Mouse (Mus musculus): Measurements from ENCODE around the gene Arhgap20. TPM values are rescaled to one million over a fixed set of nuclear protein-coding genes. Genes with fewer than 3 reads are reported as not detected.

The Arhgap20 gene
- polyA plus RNA-seq, 1 experiment from 2014 or later, result 5.6 TPM

DNA sequence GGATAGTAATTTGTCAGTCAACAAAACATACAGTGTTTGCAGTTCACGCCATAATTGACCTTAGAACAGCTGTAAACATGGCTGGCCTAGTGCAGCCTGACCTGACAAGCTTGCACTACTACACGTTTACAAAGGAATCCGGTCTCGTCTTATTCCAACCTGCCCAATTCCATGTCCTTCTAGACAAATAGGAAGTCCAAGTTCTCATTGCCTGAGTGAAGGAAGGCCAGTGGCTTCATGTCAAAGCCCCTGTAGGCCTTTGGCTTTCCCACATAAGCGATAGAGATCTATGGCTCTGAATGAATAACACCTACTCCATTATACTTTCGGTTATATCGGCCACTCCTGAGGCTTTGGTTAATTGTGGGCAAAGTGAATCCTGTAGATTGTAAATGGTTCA is 16.0 kb downstream of the Arhgap20 start:
- ATAC-seq (replicated peaks; ENCODE audit: low FRiP score) (no peak), DNase-seq (ENCODE audit: low spot score) (no peak)
- WGBS, result 90% methylated on average over 7 of the region's 7 CpGs

DNA sequence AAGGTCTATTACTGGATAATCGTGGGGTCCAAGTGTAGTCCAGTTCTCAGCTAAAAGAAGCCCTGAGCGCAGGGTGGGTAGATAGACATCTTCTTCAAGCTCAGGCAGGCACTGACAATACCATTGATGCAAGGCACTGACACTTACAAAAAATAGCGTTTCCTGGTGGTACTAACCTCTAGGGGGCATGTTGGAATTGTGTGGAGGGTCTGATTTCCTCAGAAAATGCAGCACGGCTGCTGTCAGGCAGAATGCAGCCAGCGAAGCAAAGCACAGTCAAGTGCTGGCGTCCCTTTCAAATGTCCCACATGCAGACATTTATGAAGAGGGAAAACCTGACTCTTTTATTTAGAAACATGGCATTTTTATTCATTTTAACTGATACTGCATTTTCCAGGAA is 22.2 kb downstream of the Arhgap20 start:
- Histone ChIP-seq H3K36me3 (ENCODE audit: control insufficient read depth, insufficient read depth, low read length) (no peaks in the 10 kb centered on the region), H3K4me2 (ENCODE audit: low read depth, low read length, severe bottlenecking) (no peak overlapping the region), H3K9ac (ENCODE audit: low read length) (no peak overlapping the region), H3K27ac (ENCODE audit: low read depth, low read length) (no peak overlapping the region), H3K4me3 (ENCODE audit: low read depth, low read length) (no peak overlapping the region), H3K27me3 (ENCODE audit: control insufficient read depth, insufficient read depth, low read length) (no peaks in the 10 kb centered on the region), H3K4me1 (replicated peaks; ENCODE audit: control insufficient read depth, insufficient read depth, low read length) (no peaks in the 10 kb centered on the region), H3K9me3 (ENCODE audit: control insufficient read depth, low read length) (no peaks in the 10 kb centered on the region)
- WGBS, result 41% methylated on average over 6 of the region's 6 CpGs
- DNase-seq (ENCODE audit: low spot score), result no peak
- no peak for ATAC-seq (replicated peaks; ENCODE audit: low FRiP score)

More for the DNA sequence above, 16.0 kb downstream of the Arhgap20 start:
- no peak overlapping the region for H3K4me3 ChIP-seq (ENCODE audit: low read depth, low read length)
- no peak overlapping the region for H3K4me2 ChIP-seq (ENCODE audit: low read depth, low read length, severe bottlenecking)
- no peaks in the 10 kb centered on the region for H3K9me3 ChIP-seq (ENCODE audit: control insufficient read depth, low read length)
- no peaks in the 10 kb centered on the region for H3K4me1 ChIP-seq (replicated peaks; ENCODE audit: control insufficient read depth, insufficient read depth, low read length)
- no peaks in the 10 kb centered on the region for H3K36me3 ChIP-seq (ENCODE audit: control insufficient read depth, insufficient read depth, low read length)
- H3K27ac ChIP-seq (ENCODE audit: low read depth, low read length), result no peak overlapping the region
- no peaks in the 10 kb centered on the region for H3K27me3 ChIP-seq (ENCODE audit: control insufficient read depth, insufficient read depth, low read length)
- no peak overlapping the region for H3K9ac ChIP-seq (ENCODE audit: low read length)

DNA sequence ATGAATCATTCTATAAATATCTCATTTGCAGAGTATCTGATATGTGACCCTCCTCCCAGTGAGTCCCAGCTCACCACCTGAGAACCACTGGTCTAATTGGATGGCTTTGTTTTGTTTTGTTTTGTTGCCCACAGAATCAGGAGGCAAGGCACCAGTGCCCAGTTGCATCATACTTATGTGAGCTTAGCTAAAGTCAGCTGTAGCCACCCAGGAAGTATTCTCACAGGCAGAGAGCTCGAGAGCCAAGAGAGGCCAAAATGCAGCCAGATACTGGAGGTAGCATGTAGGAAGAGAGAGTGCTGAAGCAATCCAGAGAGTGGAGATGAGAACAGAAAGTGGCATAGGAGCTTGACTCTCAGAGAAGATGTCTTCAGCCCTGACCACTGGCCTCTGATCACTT is 23.3 kb downstream of the Arhgap20 start:
- ATAC-seq (replicated peaks; ENCODE audit: low FRiP score), result no peak
- H3K4me1 ChIP-seq (replicated peaks; ENCODE audit: control insufficient read depth, insufficient read depth, low read length), result no peaks in the 10 kb centered on the region
- WGBS, result 87% methylated on average over 1 of the region's 1 CpGs

DNA sequence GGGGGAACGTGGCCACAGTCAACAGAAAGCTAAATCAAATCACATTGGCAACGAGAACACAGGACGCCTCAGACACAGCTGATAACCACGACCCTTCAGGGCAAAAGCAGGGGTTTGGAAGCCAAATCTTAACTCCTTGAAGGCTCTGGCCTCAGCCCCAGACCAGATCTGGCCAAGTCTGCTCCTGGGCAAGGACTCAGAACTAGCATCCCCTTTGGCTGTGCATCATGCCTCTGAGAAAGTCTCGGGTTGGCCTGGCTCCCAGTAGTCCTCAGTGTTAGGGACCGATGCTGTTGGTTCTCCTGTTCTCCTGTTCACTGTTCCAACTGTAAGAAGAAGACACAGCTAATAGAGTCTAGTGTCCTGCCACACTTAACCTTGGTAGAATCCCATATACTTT is 30.1 kb downstream of the Arhgap20 start:
- Histone ChIP-seq H3K4me2 (ENCODE audit: low read depth, low read length, severe bottlenecking) (no peak overlapping the region), H3K9me3 (ENCODE audit: control insufficient read depth, low read length) (no peaks in the 10 kb centered on the region), H3K27ac (ENCODE audit: low read depth, low read length) (no peak overlapping the region), H3K9ac (ENCODE audit: low read length) (no peak overlapping the region), H3K4me3 (ENCODE audit: low read depth, low read length) (no peak overlapping the region), H3K4me1 (replicated peaks; ENCODE audit: control insufficient read depth, insufficient read depth, low read length) (no peaks in the 10 kb centered on the region), H3K27me3 (ENCODE audit: control insufficient read depth, insufficient read depth, low read length) (no peaks in the 10 kb centered on the region), H3K36me3 (ENCODE audit: control insufficient read depth, insufficient read depth, low read length) (no peaks in the 10 kb centered on the region)
- ATAC-seq (replicated peaks; ENCODE audit: low FRiP score), result no peak
- no peak for DNase-seq (ENCODE audit: low spot score)
- 76% methylated on average over 6 of the region's 6 CpGs for WGBS

More for the DNA sequence above, 23.3 kb downstream of the Arhgap20 start:
- Histone ChIP-seq H3K27ac (ENCODE audit: low read depth, low read length) (no peak overlapping the region), H3K27me3 (ENCODE audit: control insufficient read depth, insufficient read depth, low read length) (no peaks in the 10 kb centered on the region), H3K9me3 (ENCODE audit: control insufficient read depth, low read length) (no peaks in the 10 kb centered on the region), H3K4me3 (ENCODE audit: low read depth, low read length) (no peak overlapping the region), H3K36me3 (ENCODE audit: control insufficient read depth, insufficient read depth, low read length) (no peaks in the 10 kb centered on the region), H3K9ac (ENCODE audit: low read length) (no peak overlapping the region), H3K4me2 (ENCODE audit: low read depth, low read length, severe bottlenecking) (no peak overlapping the region)
- no peak for DNase-seq (ENCODE audit: low spot score)

DNA sequence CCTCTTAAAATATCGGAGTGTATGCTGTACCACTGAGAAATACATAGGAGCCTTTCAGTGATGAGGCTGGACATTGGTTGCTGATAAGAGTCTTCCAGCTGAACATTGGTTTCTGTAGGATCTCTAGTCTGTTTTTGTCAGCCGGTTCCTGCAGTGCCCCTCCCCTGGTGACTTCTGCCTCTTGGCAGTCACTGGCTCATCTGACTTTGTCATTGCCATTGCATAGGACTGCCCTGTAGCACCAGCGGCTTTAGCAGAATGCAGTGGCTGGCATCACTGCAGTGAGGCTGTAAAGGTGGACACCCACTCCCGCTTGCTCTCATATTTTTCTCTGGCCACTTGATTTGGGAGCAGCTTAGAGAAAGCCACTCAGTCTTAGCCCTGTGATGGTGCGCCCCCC is 33.1 kb downstream of the Arhgap20 start:
- Histone ChIP-seq H3K4me2 (ENCODE audit: low read depth, low read length, severe bottlenecking) (no peak overlapping the region), H3K36me3 (ENCODE audit: control insufficient read depth, insufficient read depth, low read length) (no peaks in the 10 kb centered on the region), H3K4me3 (ENCODE audit: low read depth, low read length) (no peak overlapping the region), H3K9me3 (ENCODE audit: control insufficient read depth, low read length) (no peaks in the 10 kb centered on the region), H3K27ac (ENCODE audit: low read depth, low read length) (no peak overlapping the region), H3K27me3 (ENCODE audit: control insufficient read depth, insufficient read depth, low read length) (no peaks in the 10 kb centered on the region), H3K4me1 (replicated peaks; ENCODE audit: control insufficient read depth, insufficient read depth, low read length) (no peaks in the 10 kb centered on the region), H3K9ac (ENCODE audit: low read length) (no peak overlapping the region)
- no peak for DNase-seq (ENCODE audit: low spot score)
- ATAC-seq (replicated peaks; ENCODE audit: low FRiP score), result no peak
- WGBS, result 89% methylated on average over 5 of the region's 5 CpGs

DNA sequence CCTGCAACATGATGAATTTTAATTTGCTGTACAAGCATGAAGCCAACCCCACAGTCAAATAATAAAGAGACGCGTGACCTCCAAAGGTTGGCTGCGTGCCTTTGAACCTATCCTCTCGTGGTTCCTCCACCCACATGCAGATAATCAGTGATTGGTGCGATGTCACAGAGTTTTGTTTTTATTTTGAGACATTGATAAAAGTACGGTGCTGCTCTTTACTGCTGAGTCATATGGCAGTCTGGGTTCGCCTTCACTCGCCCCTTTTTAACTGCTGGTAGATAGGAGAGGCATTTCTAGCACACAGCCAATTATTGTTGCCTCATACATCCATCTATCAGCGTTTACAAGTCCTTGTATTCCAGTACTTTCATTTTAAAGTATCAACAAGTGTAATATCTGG is 34.0 kb downstream of the Arhgap20 start:
- H3K4me2 ChIP-seq (ENCODE audit: low read depth, low read length, severe bottlenecking), result no peak overlapping the region
- 89% methylated on average over 9 of the region's 9 CpGs for WGBS
- H3K9me3 ChIP-seq (ENCODE audit: control insufficient read depth, low read length), result no peaks in the 10 kb centered on the region
- DNase-seq (ENCODE audit: low spot score), result no peak
- H3K27me3 ChIP-seq (ENCODE audit: control insufficient read depth, insufficient read depth, low read length), result no peaks in the 10 kb centered on the region
- H3K4me1 ChIP-seq (replicated peaks; ENCODE audit: control insufficient read depth, insufficient read depth, low read length), result no peaks in the 10 kb centered on the region
- H3K9ac ChIP-seq (ENCODE audit: low read length), result no peak overlapping the region
- H3K36me3 ChIP-seq (ENCODE audit: control insufficient read depth, insufficient read depth, low read length), result no peaks in the 10 kb centered on the region
- H3K4me3 ChIP-seq (ENCODE audit: low read depth, low read length), result no peak overlapping the region
- no peak for ATAC-seq (replicated peaks; ENCODE audit: low FRiP score)
- H3K27ac ChIP-seq (ENCODE audit: low read depth, low read length), result no peak overlapping the region

DNA sequence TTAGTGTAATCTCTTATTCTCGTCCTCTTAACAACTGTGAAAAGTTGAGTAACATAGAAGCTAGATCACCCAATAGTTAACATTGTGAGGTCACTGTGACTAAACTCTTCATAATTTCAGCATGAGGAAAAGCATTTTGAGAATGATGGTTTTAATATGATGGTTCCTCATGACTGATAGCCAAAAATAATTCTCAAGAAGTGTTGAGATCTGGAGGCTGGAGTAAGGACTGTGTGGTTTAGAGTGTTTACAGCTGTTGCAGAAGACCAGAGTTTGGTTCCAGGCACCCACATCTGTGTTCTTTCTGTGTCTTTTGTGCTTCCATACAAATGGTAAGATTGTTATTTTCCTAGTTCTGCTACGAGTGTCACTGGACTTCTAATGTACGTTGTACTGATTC is 42.1 kb downstream of the Arhgap20 start:
- H3K36me3 ChIP-seq (ENCODE audit: control insufficient read depth, insufficient read depth, low read length), result no peaks in the 10 kb centered on the region
- H3K9ac ChIP-seq (ENCODE audit: low read length), result no peak overlapping the region
- no peak overlapping the region for H3K4me3 ChIP-seq (ENCODE audit: low read depth, low read length)
- H3K27me3 ChIP-seq (ENCODE audit: control insufficient read depth, insufficient read depth, low read length), result no peaks in the 10 kb centered on the region
- no peak overlapping the region for H3K27ac ChIP-seq (ENCODE audit: low read depth, low read length)
- WGBS, result 79% methylated on average over 3 of the region's 3 CpGs
- H3K4me2 ChIP-seq (ENCODE audit: low read depth, low read length, severe bottlenecking), result no peak overlapping the region
- no peak for DNase-seq (ENCODE audit: low spot score)
- no peaks in the 10 kb centered on the region for H3K4me1 ChIP-seq (replicated peaks; ENCODE audit: control insufficient read depth, insufficient read depth, low read length)
- no peaks in the 10 kb centered on the region for H3K9me3 ChIP-seq (ENCODE audit: control insufficient read depth, low read length)
- ATAC-seq (replicated peaks; ENCODE audit: low FRiP score), result no peak

DNA sequence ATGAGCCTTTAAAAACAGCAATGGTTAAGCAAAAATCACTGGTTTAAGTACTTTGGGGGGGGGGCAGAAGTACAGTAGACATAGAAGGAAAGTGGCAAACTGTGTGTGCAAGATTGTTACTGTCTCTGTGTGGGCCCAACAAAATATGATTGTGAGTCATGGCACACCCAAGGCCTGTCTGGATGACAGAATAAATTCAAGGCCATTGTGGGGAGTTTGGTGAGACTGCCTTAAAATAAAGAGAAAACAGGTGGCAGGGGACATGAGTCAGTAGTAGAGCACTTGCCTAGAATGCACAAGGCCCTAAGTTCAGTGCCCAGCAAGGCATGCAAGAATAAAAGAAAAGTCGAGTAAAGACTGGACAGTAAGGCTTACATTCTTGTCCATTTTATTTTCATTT is 47.8 kb downstream of the Arhgap20 start:
- H3K27me3 ChIP-seq (ENCODE audit: control insufficient read depth, insufficient read depth, low read length), result no peaks in the 10 kb centered on the region
- no peak overlapping the region for H3K4me3 ChIP-seq (ENCODE audit: low read depth, low read length)
- no peaks in the 10 kb centered on the region for H3K4me1 ChIP-seq (replicated peaks; ENCODE audit: control insufficient read depth, insufficient read depth, low read length)
- H3K9ac ChIP-seq (ENCODE audit: low read length), result no peak overlapping the region
- H3K4me2 ChIP-seq (ENCODE audit: low read depth, low read length, severe bottlenecking), result no peak overlapping the region
- H3K36me3 ChIP-seq (ENCODE audit: control insufficient read depth, insufficient read depth, low read length), result no peaks in the 10 kb centered on the region
- H3K27ac ChIP-seq (ENCODE audit: low read depth, low read length), result no peak overlapping the region
- ATAC-seq (replicated peaks; ENCODE audit: low FRiP score) (no peak), DNase-seq (ENCODE audit: low spot score) (no peak)
- no peaks in the 10 kb centered on the region for H3K9me3 ChIP-seq (ENCODE audit: control insufficient read depth, low read length)
- 85% methylated on average over 1 of the region's 1 CpGs for WGBS

DNA sequence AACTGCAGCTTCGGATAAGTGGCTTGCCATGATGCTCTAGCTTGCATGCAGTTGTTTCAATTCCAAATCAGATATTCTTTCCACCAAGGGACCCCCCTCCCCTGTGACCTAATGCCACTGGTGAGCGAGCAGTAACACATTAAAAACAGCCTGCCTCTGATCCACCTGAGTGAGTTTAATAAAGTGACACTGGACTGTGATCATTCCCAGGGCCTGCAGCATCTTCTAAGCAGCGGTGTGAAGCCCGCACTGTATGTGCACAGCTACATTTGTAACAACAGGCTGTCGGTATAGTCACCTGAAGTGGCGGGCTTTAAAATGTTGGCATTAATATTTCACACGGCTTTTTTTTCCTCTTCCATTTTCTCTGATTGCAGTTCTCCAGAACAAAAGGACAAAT is 59.4 kb downstream of the Arhgap20 start:
- Histone ChIP-seq H3K4me1 (replicated peaks; ENCODE audit: control insufficient read depth, insufficient read depth, low read length) (no peaks in the 10 kb centered on the region), H3K4me3 (ENCODE audit: low read depth, low read length) (no peak overlapping the region), H3K36me3 (ENCODE audit: control insufficient read depth, insufficient read depth, low read length) (no peaks in the 10 kb centered on the region), H3K9me3 (ENCODE audit: control insufficient read depth, low read length) (no peaks in the 10 kb centered on the region), H3K27ac (ENCODE audit: low read depth, low read length) (no peak overlapping the region), H3K27me3 (ENCODE audit: control insufficient read depth, insufficient read depth, low read length) (no peaks in the 10 kb centered on the region), H3K4me2 (ENCODE audit: low read depth, low read length, severe bottlenecking) (no peak overlapping the region), H3K9ac (ENCODE audit: low read length) (no peak overlapping the region)
- 92% methylated on average over 7 of the region's 7 CpGs for WGBS
- DNase-seq (ENCODE audit: low spot score) (no peak), ATAC-seq (replicated peaks; ENCODE audit: low FRiP score) (no peak)
